Mouse (Mus musculus) hindbrain, embryonic 16.5 days (tissue): ENCODE data around the gene Wfdc8. TPM values are rescaled to one million over a fixed set of nuclear protein-coding genes. Genes with fewer than 3 reads are reported as not detected.
"Not testable (repeated sequence)": the region's sequence is repeated elsewhere in the genome, so short reads cannot be mapped to it uniquely, and the experiment has no call there.

Source experiments
- ATAC-seq: fragments of 200-750 bp; cut with Nextera tagmentation; 2 replicates; pipeline ENCODE4 v1.8.0; 2017; ENCODE audit warnings: moderate TSS enrichment, moderate library complexity
- H3K27ac ChIP-seq: fragments of 300-500 bp; sonication (generic); 2 replicates; pipeline ENCODE4 v1.5.1; 2014; ENCODE audit warnings: low read depth, mild to moderate bottlenecking, control low read depth, low read length, moderate library complexity
- H3K27me3 ChIP-seq: fragments of 300-500 bp; sonication (generic); replicated peaks from 2 replicates; pipeline ENCODE4 v1.6.1; 2014; ENCODE audit warnings: low read length; ENCODE audit not compliant: control insufficient read depth, insufficient read depth
- H3K36me3 ChIP-seq: fragments of 300-500 bp; sonication (generic); 2 replicates; pipeline ENCODE4 v1.6.1; 2014; ENCODE audit warnings: mild to moderate bottlenecking, low read length, moderate library complexity, mixed read lengths; ENCODE audit not compliant: control insufficient read depth, insufficient read depth
- H3K4me1 ChIP-seq: fragments of 300-500 bp; sonication (generic); 2 replicates; pipeline ENCODE4 v1.6.1; 2014; ENCODE audit warnings: low read depth, low read length; ENCODE audit not compliant: control insufficient read depth, insufficient read depth
- H3K4me2 ChIP-seq: fragments of 300-500 bp; sonication (generic); 2 replicates; pipeline ENCODE4 v1.6.1; 2014; ENCODE audit warnings: mild to moderate bottlenecking, low read length, control low read depth, moderate library complexity
- H3K4me3 ChIP-seq: fragments of 300-500 bp; sonication (generic); 2 replicates; pipeline ENCODE4 v1.5.1; 2014; ENCODE audit warnings: mild to moderate bottlenecking, low read length, control low read depth, moderate library complexity
- H3K9ac ChIP-seq: fragments of 300-500 bp; sonication (generic); 2 replicates; pipeline ENCODE4 v1.6.1; 2014; ENCODE audit warnings: low read depth, mild to moderate bottlenecking, control low read depth, low read length, moderate library complexity
- H3K9me3 ChIP-seq: fragments of 300-500 bp; sonication (generic); 2 replicates; pipeline ENCODE4 v1.6.1; 2014; ENCODE audit warnings: mild to moderate bottlenecking, low read length, moderate library complexity; ENCODE audit not compliant: control insufficient read depth
- WGBS: fragments of 180-500 bp; shearing (Covaris S2); extraction: QIAGEN DNeasy Blood & Tissue Kit; methylation state at CpG from one replicate; pipeline ENCODE4 v1.1.7; 2014; 5-methylcytosine and 5-hydroxymethylcytosine counted together
- polyA plus RNA-seq: library from polyadenylated mRNA; unstranded; fragments of >200 nt; fragmentation: Nextera tagmentation; extraction: Ambion mirVana; gene quantifications from 2 replicates; pipeline ENCODE4 v1.2.1, GENCODE M21; 2015

Wfdc8 gene
- polyA plus RNA-seq, 1 experiment from 2014 or later: not detected

DNA sequence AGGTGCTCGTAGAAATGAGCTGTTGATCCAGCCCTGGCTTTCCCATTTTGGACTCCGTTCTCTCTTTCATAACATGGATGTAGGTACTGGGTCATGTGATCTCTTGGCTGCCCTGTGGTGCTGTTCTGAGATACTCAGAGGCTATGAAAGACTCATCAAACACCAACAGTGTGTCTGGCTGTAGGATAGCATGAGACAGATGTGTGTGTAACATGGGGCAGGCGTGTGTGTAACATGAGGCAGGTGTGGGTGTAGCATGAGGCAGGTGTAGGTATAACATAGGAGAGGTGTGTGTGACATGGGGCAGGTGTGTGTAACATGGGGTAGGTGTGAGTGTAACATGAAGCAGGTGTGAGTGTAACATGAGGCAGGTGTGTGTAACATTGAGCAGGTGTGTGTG, 2.0 kb upstream of the Wfdc8 start:
- no peaks in the 10 kb centered on the region for H3K36me3 ChIP-seq
- no peaks in the 10 kb centered on the region for H3K27me3 ChIP-seq
- no peak overlapping the region for H3K9ac ChIP-seq
- no peak overlapping the region for H3K4me3 ChIP-seq
- no peaks in the 10 kb centered on the region for H3K4me1 ChIP-seq
- ATAC-seq: no peak
- no peaks in the 10 kb centered on the region for H3K9me3 ChIP-seq
- H3K4me2 ChIP-seq: no peak overlapping the region
- 92% methylated on average over 3 of the region's 3 CpGs for WGBS
- no peak overlapping the region for H3K27ac ChIP-seq

DNA sequence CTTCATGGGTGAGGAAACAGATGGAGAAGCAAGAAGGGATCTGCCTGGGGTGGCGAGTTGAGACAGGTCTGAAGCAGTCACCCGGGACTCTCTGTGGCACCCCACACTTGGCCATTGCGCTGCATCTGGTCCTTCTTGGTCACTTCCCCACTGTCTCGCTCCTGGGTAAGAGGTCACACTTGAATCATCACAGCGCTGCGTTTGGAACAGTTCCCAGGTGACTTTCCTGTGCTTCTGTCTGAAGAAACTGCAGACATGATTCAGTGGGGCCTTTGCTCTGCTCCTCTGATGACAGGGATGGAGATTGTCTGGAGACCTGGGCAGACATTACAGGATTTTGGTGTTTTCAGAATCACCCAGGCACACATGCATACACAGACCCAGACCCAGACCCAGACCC, 4.6 kb downstream of the Wfdc8 start:
- Histone ChIP-seq H3K4me2 (no peak overlapping the region), H3K9ac (no peak overlapping the region), H3K4me1 (no peaks in the 10 kb centered on the region), H3K27me3 (no peaks in the 10 kb centered on the region), H3K36me3 (no peaks in the 10 kb centered on the region), H3K27ac (no peak overlapping the region), H3K9me3 (no peaks in the 10 kb centered on the region), H3K4me3 (no peak overlapping the region)
- ATAC-seq: no peak
- WGBS: 76% methylated on average over 6 of the region's 6 CpGs

DNA sequence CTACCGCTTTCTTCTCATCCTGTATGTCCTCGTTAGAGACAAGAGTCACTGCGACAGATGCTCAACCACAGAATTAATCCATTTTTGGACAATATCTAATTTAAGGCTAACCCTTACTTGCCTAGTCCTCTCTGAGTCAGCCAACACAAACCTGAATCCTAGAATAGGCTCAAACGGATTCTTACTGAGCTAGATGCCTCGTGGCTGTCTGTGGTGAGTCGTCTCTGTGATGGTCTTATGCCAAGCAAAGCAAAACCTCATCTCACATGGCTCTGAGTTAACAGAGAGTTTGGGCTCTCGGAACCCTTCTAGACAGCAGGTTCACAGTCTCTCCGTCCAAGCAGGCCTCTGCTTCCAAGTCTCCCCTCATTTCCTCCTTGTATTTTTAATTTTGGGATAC, 9.0 kb downstream of the Wfdc8 start:
- H3K4me1 ChIP-seq: no peaks in the 10 kb centered on the region
- H3K9ac ChIP-seq: no peak overlapping the region
- H3K27me3 ChIP-seq: no peaks in the 10 kb centered on the region
- H3K4me2 ChIP-seq: no peak overlapping the region
- ATAC-seq: no peak
- 88% methylated on average over 8 of the region's 8 CpGs for WGBS
- H3K36me3 ChIP-seq: no peaks in the 10 kb centered on the region
- H3K9me3 ChIP-seq: no peaks in the 10 kb centered on the region
- no peak overlapping the region for H3K27ac ChIP-seq
- no peak overlapping the region for H3K4me3 ChIP-seq

DNA sequence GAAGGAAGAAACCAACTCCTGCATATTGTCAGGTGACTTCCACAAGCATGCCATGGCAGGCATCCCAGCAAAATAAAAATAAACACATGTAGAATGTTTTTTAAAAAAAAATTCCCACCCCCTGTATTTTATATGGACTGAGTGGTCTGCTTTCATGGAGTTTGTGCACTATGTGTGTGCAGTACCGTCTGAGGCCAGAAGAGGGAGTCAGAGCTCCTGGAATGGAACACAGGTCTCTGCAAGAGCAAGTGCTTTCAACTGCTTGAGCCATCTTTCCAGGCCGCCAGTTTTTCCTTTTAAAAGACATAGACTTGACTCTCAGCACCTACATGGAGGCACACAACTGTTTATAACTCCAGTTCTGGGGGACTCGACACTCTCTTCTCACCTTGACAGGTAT, 9.9 kb downstream of the Wfdc8 start:
- no peaks in the 10 kb centered on the region for H3K9me3 ChIP-seq
- 95% methylated on average over 3 of the region's 3 CpGs for whole genome bisulfite sequencing
- H3K27ac ChIP-seq: no peak overlapping the region
- H3K4me2 ChIP-seq: no peak overlapping the region
- no peak overlapping the region for H3K9ac ChIP-seq
- no peak overlapping the region for H3K4me3 ChIP-seq
- no peaks in the 10 kb centered on the region for H3K27me3 ChIP-seq
- no peak for ATAC-seq
- no peaks in the 10 kb centered on the region for H3K4me1 ChIP-seq
- H3K36me3 ChIP-seq: no peaks in the 10 kb centered on the region

DNA sequence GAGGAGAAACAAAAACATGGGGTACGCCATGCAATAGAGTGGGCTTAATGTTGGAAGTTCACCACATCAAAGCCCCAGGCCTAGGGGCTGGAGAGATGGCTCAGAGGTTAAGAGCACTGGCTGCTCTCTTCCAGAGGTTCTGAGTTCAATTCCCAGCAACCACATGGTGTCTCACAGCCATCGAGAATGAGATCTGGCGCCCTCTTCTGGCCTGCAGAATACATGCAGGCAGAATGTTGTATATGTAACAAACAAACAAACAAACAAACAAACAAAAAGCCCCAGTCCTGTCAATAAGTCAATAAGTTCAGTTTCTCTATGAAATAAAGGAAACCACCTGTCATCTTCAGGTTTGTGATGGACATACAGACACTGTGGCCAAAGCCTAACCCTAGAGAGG, 13.2 kb downstream of the Wfdc8 start:
- Histone ChIP-seq H3K9me3 (no peaks in the 10 kb centered on the region), H3K27ac (no peak overlapping the region), H3K4me3 (no peak overlapping the region), H3K27me3 (no peaks in the 10 kb centered on the region), H3K4me2 (no peak overlapping the region), H3K36me3 (no peaks in the 10 kb centered on the region), H3K4me1 (no peaks in the 10 kb centered on the region), H3K9ac (no peak overlapping the region)
- WGBS: 68% methylated on average over 3 of the region's 3 CpGs
- ATAC-seq: no peak

DNA sequence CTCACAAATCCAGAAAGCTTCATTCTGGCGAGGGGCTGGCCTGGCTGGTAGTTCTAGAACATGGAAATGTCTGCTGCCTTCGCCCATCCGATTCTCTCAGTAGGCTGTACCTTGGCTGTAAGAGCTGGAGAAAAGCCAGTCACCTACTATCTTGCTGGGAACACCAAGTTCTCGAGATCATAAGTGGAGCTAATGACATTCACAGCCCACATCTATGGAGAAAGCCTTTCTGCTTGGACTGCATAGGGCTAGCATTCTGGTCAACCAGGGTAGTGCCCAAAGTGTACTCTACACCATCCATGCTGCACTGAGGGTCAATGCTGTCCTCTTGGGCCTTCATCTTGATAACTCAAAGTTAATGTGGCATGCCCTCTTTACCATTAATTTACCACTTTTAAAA, 19.9 kb downstream of the Wfdc8 start, which contains the start of gene Eppin:
Gene Eppin (minus strand): TSS at position 101 of the 400 bp plus-strand sequence.
- H3K36me3 ChIP-seq: no peaks in the 10 kb centered on the region
- ATAC-seq: no peak
- H3K4me1 ChIP-seq: no peaks in the 10 kb centered on the region
- H3K4me2 ChIP-seq: no peak within 1 kb of the TSS
- no peak within 1 kb of the TSS for H3K9ac ChIP-seq
- no peak within 1 kb of the TSS for H3K27ac ChIP-seq
- H3K4me3 ChIP-seq: no peak within 1 kb of the TSS
- no peaks in the 10 kb centered on the region for H3K9me3 ChIP-seq
- 80% methylated on average over 4 of the region's 4 CpGs for WGBS
- no peaks in the 10 kb centered on the region for H3K27me3 ChIP-seq

DNA sequence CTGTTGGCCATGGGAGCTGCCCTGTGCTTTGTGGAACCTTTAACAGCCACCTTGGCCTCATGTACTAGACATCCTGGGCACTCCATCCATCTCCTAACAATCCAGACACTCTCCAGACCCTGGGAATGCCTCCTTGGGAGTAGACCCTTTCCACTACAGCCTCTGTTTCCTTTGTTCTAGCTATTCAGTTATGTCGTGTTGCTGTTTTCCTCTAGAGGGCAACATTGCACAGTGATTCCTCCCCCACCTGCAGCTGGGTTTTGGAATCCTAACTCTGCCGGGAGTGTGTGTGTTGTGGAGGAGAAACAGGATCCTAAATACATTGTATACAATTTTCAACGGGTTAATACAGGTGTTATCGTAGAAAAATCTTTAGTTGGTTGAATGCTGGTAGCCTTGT, 21.4 kb downstream of the Wfdc8 start:
- Histone ChIP-seq H3K27ac (no peak overlapping the region), H3K4me1 (no peaks in the 10 kb centered on the region), H3K9ac (0 out of 2 replicates have a peak overlapping the region, but pooled peaks have one; percentile 11), H3K27me3 (no peaks in the 10 kb centered on the region), H3K4me3 (no peak overlapping the region), H3K4me2 (no peak overlapping the region), H3K36me3 (no peaks in the 10 kb centered on the region), H3K9me3 (no peaks in the 10 kb centered on the region)
- WGBS: 10% methylated on average over 4 of the region's 4 CpGs
- ATAC-seq: no peak

DNA sequence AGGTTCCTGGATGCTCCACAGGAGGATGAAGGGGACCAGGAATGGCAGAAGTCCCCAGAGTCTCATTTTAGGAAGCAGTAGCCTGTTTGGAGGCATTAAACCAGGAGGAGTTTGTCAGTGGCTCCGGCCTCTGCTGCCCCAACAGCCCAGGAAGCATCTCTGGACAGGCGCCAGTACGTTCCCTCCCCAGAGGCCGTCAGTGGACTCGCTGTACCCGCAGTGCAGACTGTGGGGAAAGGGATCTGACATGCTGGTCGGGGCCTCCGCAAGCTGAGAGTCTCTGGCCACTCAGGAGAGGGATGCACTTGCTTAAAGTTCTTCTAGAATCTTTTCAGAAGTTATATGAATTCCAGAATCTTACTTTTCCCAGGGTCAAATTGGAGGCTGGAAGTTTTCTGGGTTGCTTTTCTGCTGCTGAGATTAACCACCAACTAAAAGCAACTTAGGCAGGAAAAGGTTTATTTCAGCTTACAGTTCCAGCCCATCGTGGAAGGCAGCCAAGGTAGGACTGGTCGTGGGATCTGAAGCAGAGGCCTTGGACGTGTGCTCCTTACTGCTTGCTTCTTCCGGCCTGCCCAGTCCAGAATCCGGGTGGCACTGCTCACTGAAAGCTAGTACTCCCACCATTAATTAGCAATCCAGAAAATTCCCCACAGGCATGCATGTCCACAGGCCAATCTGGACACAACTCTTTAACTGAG, 28.3 kb downstream of the Wfdc8 start, which contains the start of gene Wfdc6a:
Gene Wfdc6a (minus strand): TSS at position 423 of the 701 bp plus-strand sequence.
- WGBS: 64% methylated on average over 13 of the region's 13 CpGs
- H3K4me3 ChIP-seq, ATAC-seq: not testable (repeated sequence)

DNA sequence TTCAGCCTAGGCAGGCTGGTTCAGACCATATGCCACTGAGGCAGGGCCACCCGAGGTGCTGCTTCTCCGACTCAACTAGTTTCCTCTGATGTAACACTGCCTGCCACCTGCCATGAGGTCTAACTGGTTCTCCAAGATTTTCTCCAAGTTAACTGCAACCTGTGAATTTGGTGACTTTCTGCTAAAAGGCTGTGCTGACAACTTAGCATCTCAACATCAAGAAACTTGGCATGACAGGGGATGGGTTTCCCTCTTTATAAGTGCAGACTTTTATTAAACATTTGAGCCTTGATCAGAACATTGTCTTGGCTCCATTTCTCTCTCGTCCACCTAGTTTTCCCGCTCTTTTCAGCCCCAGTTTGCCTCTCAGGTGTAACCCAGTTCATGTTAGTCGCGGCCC, 40.1 kb downstream of the Wfdc8 start, which contains the start of gene Spint3:
Gene Spint3 (minus strand): TSS at position 101 of the 400 bp plus-strand sequence.
- ATAC-seq, H3K4me1 ChIP-seq, H3K36me3 ChIP-seq, H3K9me3 ChIP-seq, H3K4me3 ChIP-seq, H3K27me3 ChIP-seq, H3K27ac ChIP-seq, H3K9ac ChIP-seq, H3K4me2 ChIP-seq: not testable (repeated sequence)
- WGBS: 85% methylated on average over 6 of the region's 6 CpGs

More for the DNA sequence above, 28.3 kb downstream of the Wfdc8 start, which contains the start of gene Wfdc6a:
- not testable (repeated sequence) for H3K4me2 ChIP-seq, H3K4me1 ChIP-seq, H3K9ac ChIP-seq, H3K9me3 ChIP-seq, H3K27me3 ChIP-seq, H3K27ac ChIP-seq, H3K36me3 ChIP-seq
